Mouse (Mus musculus): Measurements from ENCODE around the gene Eppin.

DNA sequence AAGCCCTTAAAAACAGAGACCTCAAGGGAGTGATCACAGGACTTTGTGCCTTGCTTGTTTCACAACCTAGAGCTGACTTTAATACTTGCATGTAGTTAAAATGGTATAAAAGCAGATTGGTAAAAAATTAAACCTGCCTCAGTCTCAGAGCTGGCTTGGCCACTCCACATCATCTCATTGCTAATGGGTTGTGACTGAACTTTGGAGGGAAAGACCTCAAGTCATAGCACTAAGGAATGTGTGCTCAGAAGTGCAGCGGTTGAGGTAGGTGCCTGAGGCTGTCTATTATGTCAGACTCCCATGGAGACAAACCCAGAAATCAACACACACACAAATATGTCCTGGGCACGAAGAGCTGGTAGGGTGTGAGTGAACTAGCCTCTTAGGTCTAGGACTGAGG lies 49.6 kb downstream of the Eppin start:
- TF ChIP-seq USF2 (IDR thresholded peaks at IDR 0.05; ENCODE audit: borderline replicate concordance in 1 of 2, insufficient read depth in 1 of 2, low read depth in 1 of 2, low read length in 2 of 2): no peak
- TF ChIP-seq USF1 (IDR thresholded peaks at IDR 0.05; ENCODE audit: low read depth, low read length): no peak
- no peak for TF ChIP-seq CHD1 (IDR thresholded peaks at IDR 0.05; ENCODE audit: low read depth, low read length)
- TF ChIP-seq GATA1 (IDR thresholded peaks at IDR 0.05; ENCODE audit: low read depth, low read length): no peak
- TF ChIP-seq NRF1 (IDR thresholded peaks at IDR 0.05; ENCODE audit: insufficient read depth, low read depth, low read length, poor library complexity, severe bottlenecking): no peak
- no peak for TF ChIP-seq CTCF (IDR thresholded peaks at IDR 0.05 in 2 of 3, conservative IDR thresholded peaks at IDR 0.05 in 1 of 3; ENCODE audit: control insufficient read depth in 1 of 3, insufficient read depth in 1 of 3, low read depth in 2 of 3, low read length in 3 of 3, poor library complexity in 1 of 3, severe bottlenecking in 1 of 3)
- TF ChIP-seq SMC3 (IDR thresholded peaks at IDR 0.05; ENCODE audit: low read depth, low read length): no peak
